Mouse (Mus musculus): ENCODE data around the gene Dnal1.

Dnal1 gene

DNA sequence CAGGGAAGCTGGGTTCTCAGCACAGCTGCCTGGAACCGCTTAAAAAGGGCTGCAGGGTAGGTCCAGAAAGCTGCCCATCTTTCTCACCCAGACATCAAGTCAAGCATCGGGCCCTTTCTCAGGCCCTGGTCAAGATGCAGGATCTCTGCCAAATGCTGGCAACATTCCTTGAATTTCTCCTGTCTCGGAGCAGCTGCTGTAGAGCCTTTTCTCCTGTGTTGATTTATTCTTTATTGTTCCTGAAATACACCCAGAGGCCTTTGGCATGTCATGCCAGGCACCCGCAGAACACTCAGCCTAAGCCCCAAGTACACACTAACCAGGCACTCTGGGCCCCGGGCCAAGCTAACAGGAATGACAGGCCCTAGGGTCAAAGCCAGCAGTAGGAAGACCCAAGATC, 72.8 kb downstream of the Dnal1 start:
- DNase-seq (ENCODE audit: low spot score) = no peak

DNA sequence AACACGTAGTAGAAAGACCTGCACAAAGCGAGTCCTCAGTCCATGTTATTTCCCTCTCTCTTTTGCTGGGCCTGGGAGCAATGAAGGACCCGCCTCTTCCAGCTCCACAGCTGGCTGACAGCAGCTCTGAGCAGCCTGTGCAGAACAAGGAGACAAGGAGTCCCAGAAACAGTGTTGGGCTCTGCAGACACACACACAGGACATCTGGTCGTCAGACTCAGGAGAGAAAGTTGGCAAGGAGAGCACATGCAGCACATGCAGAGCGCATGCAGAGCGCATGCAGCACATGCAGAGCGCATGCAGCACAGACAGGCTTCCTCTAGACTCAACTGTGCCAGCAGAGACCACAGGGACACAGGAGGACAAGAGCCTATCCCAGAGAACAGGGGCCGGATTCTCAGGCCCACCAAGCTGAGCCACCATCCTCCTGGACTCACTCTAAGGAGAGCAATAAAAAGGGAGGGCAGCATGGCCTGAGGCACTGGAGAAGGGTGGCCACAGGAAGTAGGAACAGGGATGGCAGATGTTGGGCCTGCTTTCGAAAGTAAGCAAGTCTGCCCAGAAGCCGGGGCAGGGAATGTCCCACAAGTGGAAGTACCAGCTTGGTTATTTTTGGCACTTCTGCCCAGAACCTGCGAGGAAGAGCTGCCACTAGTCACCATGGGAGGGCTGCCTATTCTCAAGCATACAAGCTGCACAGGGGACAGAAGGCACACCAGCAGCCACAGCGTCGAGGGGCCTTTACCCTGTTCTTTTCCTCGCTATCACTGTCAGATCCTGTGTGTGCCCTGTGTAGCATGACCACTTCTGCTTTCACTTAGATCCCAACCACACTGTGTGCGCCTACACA, 73.8 kb downstream of the Dnal1 start:
- DNase-seq (ENCODE audit: low spot score) = no peak

DNA sequence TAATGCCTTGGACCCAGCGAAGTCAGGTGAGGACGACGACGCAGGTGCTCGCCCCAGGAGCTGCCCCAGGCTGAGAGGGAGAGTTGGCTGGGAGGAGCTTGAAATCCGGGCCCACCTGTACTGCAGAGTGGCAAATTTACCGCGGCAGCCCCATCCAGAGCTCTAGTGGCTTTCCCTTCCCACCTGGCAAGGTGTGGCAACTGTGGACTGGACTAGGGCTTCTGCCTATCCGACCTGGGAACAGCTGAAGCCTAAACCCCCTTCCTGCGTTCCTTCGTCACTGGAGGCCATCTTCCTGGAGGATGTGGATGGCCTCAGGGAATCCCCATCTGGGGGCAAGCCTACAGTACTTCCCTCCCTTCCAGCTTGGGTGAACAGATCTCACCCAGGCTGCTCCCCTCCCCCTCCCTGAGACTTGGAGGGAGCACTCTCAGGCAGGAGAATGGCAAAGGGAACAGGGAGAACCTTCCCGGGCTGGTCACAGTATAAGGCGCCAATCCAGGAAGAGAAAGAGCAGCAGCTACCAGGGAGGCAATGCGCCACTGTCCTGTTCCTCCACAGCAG, 74.8 kb downstream of the Dnal1 start:
- DNase-seq (ENCODE audit: low spot score) = no peak

DNA sequence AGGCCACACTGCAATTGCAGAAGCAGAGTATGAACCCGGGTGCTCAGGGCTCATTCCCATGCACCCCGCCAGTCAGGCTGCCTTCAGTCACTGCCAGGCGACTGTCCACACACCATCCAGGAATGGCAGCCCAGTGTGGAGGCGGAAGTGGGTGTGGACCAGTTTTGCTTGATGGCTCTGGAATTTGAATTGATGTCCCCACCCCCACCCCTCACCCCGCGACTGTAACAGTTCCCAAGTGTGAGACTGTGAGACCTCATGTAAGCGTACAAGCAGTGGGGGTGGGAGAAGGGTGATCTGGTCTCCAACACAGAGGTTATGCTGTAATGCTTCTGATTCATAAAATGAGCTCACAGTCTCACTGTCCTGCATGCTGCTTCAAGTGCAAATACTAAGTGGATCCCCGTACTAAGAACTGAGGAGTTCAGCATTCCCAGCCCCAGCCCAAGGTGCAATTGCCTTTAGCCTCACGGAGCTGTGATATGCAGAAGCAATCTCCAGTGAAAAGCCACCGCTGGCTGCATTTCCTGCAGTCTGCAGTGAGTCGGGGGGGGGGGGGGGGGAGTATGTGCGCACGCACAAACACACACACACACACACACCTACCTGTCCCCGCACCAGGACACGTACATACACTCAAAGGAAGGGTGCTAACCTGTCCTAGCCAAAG, 76.1 kb downstream of the Dnal1 start:
- DNase-seq (ENCODE audit: low spot score) = peak; percentile 45

DNA sequence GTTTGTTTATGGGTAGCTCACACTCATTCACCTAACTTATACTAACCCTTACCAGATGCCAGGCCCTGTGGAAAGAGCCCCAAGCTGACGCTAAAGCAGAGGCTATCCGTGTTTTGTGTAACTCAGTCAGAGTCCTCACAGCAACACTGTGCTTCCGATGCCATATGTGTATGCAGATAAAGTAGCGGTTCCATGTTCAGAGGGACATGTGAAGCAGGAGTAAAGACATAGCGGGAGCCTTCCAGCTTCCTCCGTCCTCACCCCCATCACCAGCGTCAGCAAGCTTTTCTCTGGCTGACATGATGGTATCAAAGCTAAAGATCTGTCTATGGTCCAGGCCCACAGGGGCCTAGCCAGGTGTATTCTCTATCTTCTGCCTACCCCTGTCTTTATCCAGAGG, 77.0 kb downstream of the Dnal1 start:
- DNase-seq (ENCODE audit: low spot score) = no peak

DNA sequence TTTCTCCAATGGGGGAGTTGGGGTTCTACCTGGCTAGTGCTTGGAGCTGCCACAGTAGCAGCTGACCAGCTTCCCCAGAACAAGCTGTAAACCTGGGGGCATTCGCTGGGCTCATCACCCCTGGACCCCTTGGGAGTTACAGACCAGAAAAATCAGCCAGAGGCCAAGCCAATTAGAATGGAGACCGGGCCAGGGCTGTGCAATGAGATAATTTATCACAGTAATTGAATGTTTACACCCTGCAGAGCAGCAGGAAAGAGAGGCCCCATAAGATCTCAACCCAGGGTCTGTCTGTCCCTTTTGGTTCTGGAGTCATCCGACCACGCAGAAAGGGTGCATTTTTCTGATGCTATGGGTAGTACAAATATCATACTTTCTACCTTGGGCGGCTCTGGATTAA, 77.6 kb downstream of the Dnal1 start:
- DNase-seq (ENCODE audit: low spot score) = no peak

DNA sequence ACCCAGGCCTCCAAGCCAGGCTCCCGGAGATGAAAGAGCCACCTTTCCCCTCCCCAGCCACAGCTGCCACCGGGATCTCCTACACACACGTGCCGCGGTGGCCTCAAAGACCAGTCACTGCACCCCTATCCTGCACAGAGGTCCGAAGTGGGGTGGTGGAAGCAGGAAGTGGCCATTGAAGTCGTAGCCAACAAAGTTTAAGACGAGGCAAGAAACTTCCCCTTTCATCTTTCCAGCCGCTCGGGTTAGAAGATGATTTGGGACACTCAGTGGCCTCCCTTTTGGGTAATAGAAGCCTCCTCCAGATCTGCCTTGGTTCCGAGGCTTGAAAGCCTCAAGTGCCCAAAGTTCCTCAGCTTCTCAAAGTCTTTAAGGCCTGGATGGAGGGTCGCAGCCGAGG, 78.1 kb downstream of the Dnal1 start:
- DNase-seq (ENCODE audit: low spot score) = peak; percentile 49

DNA sequence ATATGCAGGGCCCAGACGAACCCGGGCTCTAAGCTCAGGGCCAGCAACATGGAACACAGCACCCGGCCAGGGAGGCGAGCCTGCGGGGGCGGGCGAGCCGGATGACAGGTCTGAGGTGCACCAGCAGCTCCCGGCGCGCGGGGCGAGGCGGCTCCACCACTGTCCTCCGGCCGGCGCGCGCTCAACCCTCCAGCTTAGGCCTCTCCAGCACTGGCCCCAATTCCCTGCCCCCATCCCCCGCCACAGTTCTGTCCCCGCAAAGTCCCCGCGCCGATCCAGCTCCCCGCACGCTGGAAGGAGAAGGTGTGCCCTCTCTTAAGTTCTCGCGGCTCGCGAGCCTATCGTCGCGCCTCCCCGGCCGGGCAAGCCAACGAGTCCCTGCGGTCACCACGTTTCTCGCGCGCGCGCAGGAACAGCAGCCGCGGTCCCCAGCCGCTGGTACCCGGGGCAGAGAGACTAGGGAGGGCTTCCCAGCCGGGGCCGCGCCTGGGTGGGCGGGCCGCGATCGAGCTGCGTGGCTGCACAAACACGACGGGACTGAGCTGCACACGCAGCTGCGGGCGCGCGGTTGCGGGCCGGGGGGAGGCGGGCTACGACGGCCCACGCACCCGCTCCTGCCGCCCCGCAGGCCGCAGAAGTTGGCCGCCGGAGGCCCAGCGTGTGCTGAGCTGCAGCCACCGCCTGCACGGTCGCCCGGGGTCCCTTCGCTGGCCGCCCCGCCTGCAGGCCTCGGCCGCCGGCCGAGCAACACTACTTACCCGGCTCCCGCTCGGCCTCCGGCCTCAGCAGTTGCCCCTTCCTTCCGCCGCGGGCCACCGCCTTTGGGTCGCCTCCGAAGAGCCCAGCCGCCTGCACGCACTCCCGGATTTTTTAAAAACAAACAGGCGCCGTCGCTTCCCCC, 78.8 kb downstream of the Dnal1 start:
- DNase-seq (ENCODE audit: low spot score) = peak; percentile 77

DNA sequence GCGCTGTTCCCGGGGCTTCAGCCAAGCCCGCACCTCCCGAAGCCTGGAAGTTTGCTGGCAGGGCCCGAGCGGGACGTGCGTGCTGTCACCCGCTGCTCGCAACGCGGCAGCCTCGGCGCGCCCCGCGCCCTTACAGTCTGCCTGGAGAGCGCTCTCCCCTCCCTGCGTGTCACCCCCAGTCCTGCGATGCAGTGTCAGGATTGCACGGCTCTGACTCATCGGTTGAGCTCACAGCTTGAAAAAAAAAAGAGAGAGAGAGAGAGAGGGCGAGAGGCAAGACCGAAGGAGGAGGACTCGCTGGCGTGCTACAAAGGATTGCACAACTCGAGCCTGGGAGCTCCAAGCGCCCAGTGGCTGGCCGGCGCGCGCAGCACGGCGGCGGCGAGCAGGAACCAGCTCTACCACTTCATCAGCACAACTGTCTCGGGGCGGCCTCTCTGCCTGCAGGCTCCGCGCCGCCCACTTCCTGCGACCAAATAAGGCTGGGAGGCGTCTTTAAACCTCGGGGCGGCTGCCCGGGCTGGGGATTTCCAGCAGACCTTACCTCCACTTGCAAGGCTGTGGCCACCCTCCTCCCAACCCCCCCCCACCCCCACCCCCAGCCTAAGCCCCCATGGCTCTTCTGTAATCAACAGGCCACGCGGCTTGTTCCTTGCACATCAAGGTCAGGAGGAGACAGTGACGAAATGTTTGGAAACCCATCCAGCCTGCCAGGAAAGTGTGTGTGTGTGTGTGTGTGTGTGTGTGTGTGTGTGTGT, 79.7 kb downstream of the Dnal1 start:
- DNase-seq (ENCODE audit: low spot score) = peak; percentile 96

DNA sequence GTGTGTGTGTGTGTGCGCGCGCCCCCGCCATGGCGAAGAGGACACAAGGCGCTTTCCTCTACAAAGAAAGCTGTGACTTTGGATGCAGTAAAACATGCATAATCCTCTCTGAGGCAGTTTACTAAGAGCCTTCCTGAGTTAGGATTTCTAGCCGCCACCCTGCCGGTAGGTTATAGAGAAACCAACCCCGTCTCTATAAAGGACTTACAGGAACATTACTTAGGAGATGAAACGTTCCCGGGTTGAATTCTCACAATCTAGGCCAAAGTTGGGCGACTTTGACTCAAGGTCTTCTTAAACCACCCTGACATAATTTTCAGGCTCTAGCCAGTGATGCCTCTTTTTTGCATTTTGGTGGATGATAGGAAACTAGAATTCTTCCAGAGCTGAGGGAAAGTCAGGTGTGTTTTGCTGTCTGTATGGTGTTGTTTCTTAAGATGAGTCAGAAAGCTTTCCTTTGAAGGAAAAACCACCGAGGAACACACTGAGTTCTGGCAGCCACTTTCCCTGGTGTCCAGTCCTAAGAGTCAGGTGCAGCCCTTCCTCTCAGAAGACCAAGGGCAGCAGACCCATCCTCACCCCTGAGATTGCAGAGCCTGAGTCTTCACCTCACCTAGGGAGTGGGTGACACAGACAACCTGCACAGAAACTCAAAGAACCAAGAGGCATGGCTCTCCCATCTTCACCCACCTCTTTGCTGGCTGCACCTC, 80.4 kb downstream of the Dnal1 start:
- no peak for DNase-seq (ENCODE audit: low spot score)

DNA sequence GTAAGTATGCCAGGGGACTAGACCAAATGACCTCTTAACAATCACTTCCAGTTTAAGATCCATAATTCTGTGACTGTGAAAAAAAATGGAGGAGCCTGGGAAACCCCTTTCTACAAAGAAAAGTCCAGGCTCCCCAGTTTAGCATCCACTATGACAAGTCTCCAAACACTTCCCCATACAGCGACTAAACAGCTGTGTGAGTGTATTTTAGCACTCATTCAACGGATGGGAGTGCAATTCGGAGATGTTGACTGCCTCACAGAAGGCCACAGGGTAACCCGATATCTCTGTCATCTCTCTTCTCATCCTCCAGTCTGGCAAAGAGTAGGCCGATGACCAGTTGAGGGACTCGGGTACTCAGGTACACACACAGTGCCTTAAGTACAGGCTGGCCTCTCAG, 81.0 kb downstream of the Dnal1 start:
- DNase-seq (ENCODE audit: low spot score) = no peak
